Mouse (Mus musculus): ENCODE results near the gene Nrxn2. TPM values are rescaled to one million over a fixed set of nuclear protein-coding genes. Genes with fewer than 3 reads are reported as not detected.

Gene Nrxn2
- polyA plus RNA-seq, 1 experiment from 2014 or later = 1.4 TPM

DNA sequence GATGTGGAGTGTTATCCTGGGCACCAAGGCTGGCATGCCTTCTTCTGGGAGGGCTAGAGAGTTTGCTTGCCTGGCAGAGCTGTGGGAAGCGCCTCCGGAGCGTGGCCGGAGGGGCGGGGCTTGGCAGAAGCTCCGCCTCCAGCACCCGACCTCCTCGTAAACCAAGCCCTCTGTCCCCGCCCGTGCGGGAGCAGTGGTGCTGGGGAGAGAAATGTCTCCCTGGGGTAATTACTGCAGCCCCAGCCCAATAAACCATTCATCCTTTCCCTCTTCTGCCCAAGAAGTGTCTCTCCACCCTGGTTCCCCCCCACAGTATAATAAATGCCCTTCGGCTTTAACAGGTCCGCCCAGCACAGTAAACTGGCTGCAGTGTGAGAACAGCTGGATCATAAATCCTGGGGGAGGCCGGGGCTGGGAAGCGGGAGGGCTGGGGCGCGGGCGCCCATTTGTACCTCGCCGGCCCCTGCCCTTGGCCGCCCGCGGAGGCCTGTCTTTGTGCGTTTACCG lies 83.6 kb downstream of the Nrxn2 start:
- H3K4me3 ChIP-seq = peak overlapping the region; percentile 27
- no peak for ATAC-seq (ENCODE audit: insufficient number of reproducible peaks, low FRiP score, low TSS enrichment, low read depth)
- H3K4me2 ChIP-seq = peak overlapping the region; percentile 61
- no peak overlapping the region for H3K9ac ChIP-seq
- no peak overlapping the region for H3K27ac ChIP-seq
- peaks cover 33% of the 10 kb centered on the region for H3K4me1 ChIP-seq
- no peaks in the 10 kb centered on the region for H3K36me3 ChIP-seq
- H3K9me3 ChIP-seq = no peaks in the 10 kb centered on the region
- under 1% methylated on average over 25 of the region's 25 CpGs for WGBS
- H3K27me3 ChIP-seq = peaks cover 96% of the 10 kb centered on the region

GRCm38 (mm10) chr19:6502543-6503319 lies 84.2 kb downstream of the Nrxn2 start:
- H3K4me3 ChIP-seq = peak overlapping the region; percentile 27
- H3K4me2 ChIP-seq = peak overlapping the region; percentile 61
- H3K9ac ChIP-seq = no peak overlapping the region
- no peaks in the 10 kb centered on the region for H3K9me3 ChIP-seq
- 3% methylated on average over 20 of the region's 20 CpGs for WGBS
- H3K27me3 ChIP-seq = peaks cover 99% of the 10 kb centered on the region
- no peak for ATAC-seq (ENCODE audit: insufficient number of reproducible peaks, low FRiP score, low TSS enrichment, low read depth)
- H3K4me1 ChIP-seq = peaks cover 29% of the 10 kb centered on the region
- no peak overlapping the region for H3K27ac ChIP-seq
- H3K36me3 ChIP-seq = no peaks in the 10 kb centered on the region

GRCm38 (mm10) chr19:6503926-6504655 lies 85.6 kb downstream of the Nrxn2 start:
- Histone ChIP-seq H3K4me1 (peaks cover 20% of the 10 kb centered on the region), H3K9ac (no peak overlapping the region), H3K27ac (no peak overlapping the region), H3K27me3 (peaks cover 93% of the 10 kb centered on the region), H3K9me3 (no peaks in the 10 kb centered on the region), H3K36me3 (no peaks in the 10 kb centered on the region), H3K4me3 (no peak overlapping the region), H3K4me2 (no peak overlapping the region)
- ATAC-seq (ENCODE audit: insufficient number of reproducible peaks, low FRiP score, low TSS enrichment, low read depth) = no peak
- WGBS = 28% methylated on average over 14 of the region's 16 CpGs

- Histone ChIP-seq H3K4me2 (no peak overlapping the region), H3K27me3 (peaks cover 93% of the 10 kb centered on the region), H3K9me3 (no peaks in the 10 kb centered on the region), H3K9ac (no peak overlapping the region), H3K27ac (no peak overlapping the region), H3K4me3 (no peak overlapping the region), H3K36me3 (no peaks in the 10 kb centered on the region), H3K4me1 (peaks cover 20% of the 10 kb centered on the region)
- 90% methylated on average over 12 of the region's 12 CpGs for WGBS
- no peak for ATAC-seq (ENCODE audit: insufficient number of reproducible peaks, low FRiP score, low TSS enrichment, low read depth)
Measured at GRCm38 (mm10) chr19:6504656-6505045, 86.1 kb downstream of the Nrxn2 start.

DNA sequence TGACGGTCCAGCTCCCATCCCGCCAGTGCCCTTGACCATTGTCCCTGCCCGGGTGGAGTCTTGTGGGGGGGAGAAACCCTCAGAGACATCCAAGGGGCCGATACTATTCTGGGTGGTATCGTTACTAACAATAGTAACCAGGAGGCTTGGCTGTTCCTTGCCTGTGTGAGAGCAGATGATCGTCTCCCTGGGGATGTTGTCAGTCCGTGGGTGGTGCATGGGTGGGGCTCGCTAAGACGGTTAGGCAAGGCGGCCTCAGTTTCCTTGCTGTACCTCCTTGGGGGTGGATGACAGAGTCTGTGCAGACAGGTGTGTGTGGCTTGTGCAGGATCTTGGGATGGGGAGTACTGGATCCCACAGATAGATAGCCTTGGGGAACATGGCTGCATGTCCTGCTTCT lies 88.9 kb downstream of the Nrxn2 start:
- no peak overlapping the region for H3K9ac ChIP-seq
- peaks cover 93% of the 10 kb centered on the region for H3K27me3 ChIP-seq

GRCm38 (mm10) chr19:6509881-6510280 lies 91.3 kb downstream of the Nrxn2 start:
- no peaks in the 10 kb centered on the region for H3K4me1 ChIP-seq
- 68% methylated on average over 10 of the region's 10 CpGs for WGBS
- H3K4me3 ChIP-seq = no peak overlapping the region
- no peak overlapping the region for H3K27ac ChIP-seq
- H3K4me2 ChIP-seq = no peak overlapping the region
- no peaks in the 10 kb centered on the region for H3K36me3 ChIP-seq
- no peaks in the 10 kb centered on the region for H3K9me3 ChIP-seq
- peaks cover 94% of the 10 kb centered on the region for H3K27me3 ChIP-seq
- ATAC-seq (ENCODE audit: insufficient number of reproducible peaks, low FRiP score, low TSS enrichment, low read depth) = no peak
- H3K9ac ChIP-seq = no peak overlapping the region

More for the DNA sequence above, 88.9 kb downstream of the Nrxn2 start:
- peaks cover 12% of the 10 kb centered on the region for H3K4me1 ChIP-seq
- H3K27ac ChIP-seq = no peak overlapping the region
- H3K4me3 ChIP-seq = no peak overlapping the region
- H3K4me2 ChIP-seq = no peak overlapping the region
- WGBS = 36% methylated on average over 10 of the region's 10 CpGs
- H3K36me3 ChIP-seq = no peaks in the 10 kb centered on the region
- ATAC-seq (ENCODE audit: insufficient number of reproducible peaks, low FRiP score, low TSS enrichment, low read depth) = no peak
- H3K9me3 ChIP-seq = no peaks in the 10 kb centered on the region

DNA sequence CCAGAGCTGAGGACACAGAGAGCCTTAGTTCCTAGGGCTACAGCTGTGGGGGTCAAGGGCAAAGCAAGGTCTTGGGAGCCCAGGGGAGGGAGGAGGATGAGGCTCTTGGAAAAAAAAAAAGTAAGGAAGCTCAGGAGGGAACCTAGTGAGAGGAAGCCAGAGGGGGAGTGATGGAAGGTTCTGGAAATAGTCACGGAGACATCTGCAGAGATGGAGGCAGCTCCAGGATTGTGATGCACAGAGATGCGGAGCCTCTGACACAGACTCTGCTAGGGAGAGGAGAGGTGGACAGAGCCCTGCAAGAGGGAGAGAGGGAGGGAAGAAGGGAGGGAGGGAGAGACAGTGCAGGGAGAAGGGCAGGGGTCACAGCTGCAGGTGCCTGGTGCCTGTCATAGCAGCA lies 92.0 kb downstream of the Nrxn2 start:
- H3K36me3 ChIP-seq = no peaks in the 10 kb centered on the region
- no peak overlapping the region for H3K4me2 ChIP-seq
- WGBS = 76% methylated on average over 2 of the region's 2 CpGs
- H3K27me3 ChIP-seq = peaks cover 89% of the 10 kb centered on the region
- H3K4me1 ChIP-seq = no peaks in the 10 kb centered on the region
- no peaks in the 10 kb centered on the region for H3K9me3 ChIP-seq
- no peak for ATAC-seq (ENCODE audit: insufficient number of reproducible peaks, low FRiP score, low TSS enrichment, low read depth)
- no peak overlapping the region for H3K27ac ChIP-seq
- H3K9ac ChIP-seq = no peak overlapping the region
- no peak overlapping the region for H3K4me3 ChIP-seq

GRCm38 (mm10) chr19:6513389-6514139 lies 95.0 kb downstream of the Nrxn2 start:
- WGBS = 10% methylated on average over 15 of the region's 15 CpGs
- Histone ChIP-seq H3K9me3 (no peaks in the 10 kb centered on the region), H3K4me1 (no peaks in the 10 kb centered on the region), H3K27ac (no peak overlapping the region), H3K36me3 (no peaks in the 10 kb centered on the region), H3K4me2 (no peak overlapping the region), H3K9ac (no peak overlapping the region), H3K4me3 (no peak overlapping the region), H3K27me3 (peaks cover 60% of the 10 kb centered on the region)
- ATAC-seq (ENCODE audit: insufficient number of reproducible peaks, low FRiP score, low TSS enrichment, low read depth) = no peak

GRCm38 (mm10) chr19:6514940-6515339 lies 96.4 kb downstream of the Nrxn2 start:
- H3K27ac ChIP-seq = no peak overlapping the region
- H3K4me1 ChIP-seq = no peaks in the 10 kb centered on the region
- no peaks in the 10 kb centered on the region for H3K9me3 ChIP-seq
- 68% methylated on average over 6 of the region's 6 CpGs for WGBS
- H3K9ac ChIP-seq = no peak overlapping the region
- no peak overlapping the region for H3K4me2 ChIP-seq
- peaks cover 51% of the 10 kb centered on the region for H3K27me3 ChIP-seq
- H3K4me3 ChIP-seq = no peak overlapping the region
- ATAC-seq (ENCODE audit: insufficient number of reproducible peaks, low FRiP score, low TSS enrichment, low read depth) = no peak
- no peaks in the 10 kb centered on the region for H3K36me3 ChIP-seq

GRCm38 (mm10) chr19:6515448-6515847 lies 96.9 kb downstream of the Nrxn2 start:
- Histone ChIP-seq H3K9me3 (no peaks in the 10 kb centered on the region), H3K36me3 (no peaks in the 10 kb centered on the region), H3K4me2 (no peak overlapping the region), H3K4me1 (no peaks in the 10 kb centered on the region), H3K9ac (no peak overlapping the region), H3K4me3 (no peak overlapping the region), H3K27me3 (peaks cover 48% of the 10 kb centered on the region), H3K27ac (no peak overlapping the region)
- ATAC-seq (ENCODE audit: insufficient number of reproducible peaks, low FRiP score, low TSS enrichment, low read depth) = no peak
- 60% methylated on average over 5 of the region's 5 CpGs for WGBS

DNA sequence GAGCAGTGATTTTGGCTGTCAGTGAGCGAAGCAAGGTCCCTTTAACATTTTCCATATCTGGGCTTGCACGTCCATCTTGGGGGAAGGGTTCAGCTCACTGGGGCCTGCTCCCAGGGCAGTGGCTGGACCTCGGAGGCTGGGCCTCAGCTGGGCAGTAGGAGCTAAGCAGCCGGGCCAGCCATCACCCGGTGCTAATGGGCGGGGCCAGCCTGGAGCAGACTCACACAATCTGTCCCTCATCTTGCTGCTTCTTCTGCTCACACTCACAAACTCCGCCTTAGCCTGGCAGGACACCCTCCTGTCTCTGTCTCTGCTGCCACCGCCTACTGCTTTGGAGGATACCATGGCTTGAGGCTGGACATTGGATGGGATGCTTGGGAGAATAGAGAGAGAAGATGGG lies 97.6 kb downstream of the Nrxn2 start:
- H3K9ac ChIP-seq = no peak overlapping the region
- no peaks in the 10 kb centered on the region for H3K36me3 ChIP-seq
- H3K27ac ChIP-seq = no peak overlapping the region
- no peaks in the 10 kb centered on the region for H3K9me3 ChIP-seq
- H3K4me3 ChIP-seq = no peak overlapping the region
- H3K27me3 ChIP-seq = peaks cover 43% of the 10 kb centered on the region
- H3K4me2 ChIP-seq = no peak overlapping the region
- no peak for ATAC-seq (ENCODE audit: insufficient number of reproducible peaks, low FRiP score, low TSS enrichment, low read depth)
- H3K4me1 ChIP-seq = no peaks in the 10 kb centered on the region
- WGBS = 67% methylated on average over 8 of the region's 8 CpGs

- Histone ChIP-seq H3K4me1 (no peaks in the 10 kb centered on the region), H3K4me2 (no peak overlapping the region), H3K9me3 (no peaks in the 10 kb centered on the region), H3K27me3 (peaks cover 19% of the 10 kb centered on the region), H3K4me3 (no peak overlapping the region), H3K9ac (no peak overlapping the region), H3K27ac (no peak overlapping the region), H3K36me3 (no peaks in the 10 kb centered on the region)
- no peak for ATAC-seq (ENCODE audit: insufficient number of reproducible peaks, low FRiP score, low TSS enrichment, low read depth)
- 56% methylated on average over 5 of the region's 5 CpGs for whole genome bisulfite sequencing
Measured at GRCm38 (mm10) chr19:6518601-6519000, 100.1 kb downstream of the Nrxn2 start.
